In genomic region chr8:127440161-127440833, GRCm38 (mm10) we compare ENCODE assay signal across 8 mouse cellular contexts.
DNase-seq lines count a peak whose midpoint lies in the region; ATAC-seq and TF ChIP-seq lines count a peak whose summit lies in the region.

No protein-coding gene starts in this region.

- H3K36me3 ChIP-seq in E14TG2a.4 (ENCODE audit: insufficient read depth, low read length): 0 out of 2 replicates have a peak, but pooled peaks cover 6% of the 10 kb centered on the region
- peaks cover 3% of the 10 kb centered on the region; the same call in 1 of the 2 replicates for H3K36me3 ChIP-seq in heart, embryonic 14.5 days (ENCODE audit: control insufficient read depth, insufficient read depth, low read length)
- H3K36me3 ChIP-seq in stomach, embryonic 15.5 days: no peaks in the 10 kb centered on the region

- H3K4me1 ChIP-seq in E14TG2a.4 (replicated peaks; ENCODE audit: low read depth, low read length): peaks cover 64% of the 10 kb centered on the region
- peaks cover 19 to 30% of the 10 kb centered on the region in 2 experiments for H3K4me1 ChIP-seq in heart, embryonic 14.5 days (ENCODE audit: control insufficient read depth in 2 of 2, insufficient read depth in 2 of 2, low read length in 2 of 2)
- H3K4me1 ChIP-seq in stomach, embryonic 15.5 days: peaks cover 19% of the 10 kb centered on the region

- TF ChIP-seq CTCF in E14TG2a.4 (conservative IDR thresholded peaks at IDR 0.05; ENCODE audit: low read length): no peak

- 49% methylated on average over 9 of the region's 9 CpGs for WGBS in heart, embryonic 14.5 days
- 68% methylated on average over 9 of the region's 9 CpGs for WGBS in stomach, embryonic 15.5 days

- H3K9ac ChIP-seq in heart, embryonic 14.5 days (ENCODE audit: low read length): peak overlapping the region; percentile 55
- no peak overlapping the region for H3K9ac ChIP-seq in stomach, embryonic 15.5 days

- ATAC-seq in heart, embryonic 14.5 days (ENCODE audit: insufficient number of reproducible peaks, insufficient read depth, low FRiP score, low read depth): no peak
- no peak for ATAC-seq in stomach, embryonic 15.5 days (ENCODE audit: insufficient read depth, low FRiP score, low read depth)

- H3K27me3 ChIP-seq in E14TG2a.4 (ENCODE audit: insufficient read depth, low read length): no peaks in the 10 kb centered on the region
- H3K27me3 ChIP-seq in heart, embryonic 14.5 days (ENCODE audit: control insufficient read depth, insufficient read depth, low read length): no peaks in the 10 kb centered on the region
- no peaks in the 10 kb centered on the region for H3K27me3 ChIP-seq in stomach, embryonic 15.5 days (replicated peaks)

- H3K4me2 ChIP-seq in heart, embryonic 14.5 days (ENCODE audit: low read length): peak overlapping the region; percentile 56
- H3K4me2 ChIP-seq in stomach, embryonic 15.5 days: peak overlapping the region; percentile 38

- DNase-seq in gastrocnemius, adult 18-20 months (ENCODE audit: low spot score): peak; percentile 44
- DNase-seq in gastrocnemius, postnatal 10 days: no peak
- peak; percentile 33 to 47 for DNase-seq in left cerebral cortex, adult 9 months (ENCODE audit: low spot score in 2 of 2)
- DNase-seq in frontal cortex, postnatal 25 days (ENCODE audit: low spot score in 2 of 2): no peak
- no peak for DNase-seq in cerebellum, postnatal 36 days

- no peaks in the 10 kb centered on the region for H3K9me3 ChIP-seq in E14TG2a.4 (ENCODE audit: low read length)
- H3K9me3 ChIP-seq in heart, embryonic 14.5 days (ENCODE audit: control insufficient read depth, low read length): no peaks in the 10 kb centered on the region
- H3K9me3 ChIP-seq in stomach, embryonic 15.5 days: no peaks in the 10 kb centered on the region

- peak overlapping the region; percentile 47 for H3K4me3 ChIP-seq in E14TG2a.4 (replicated peaks; ENCODE audit: low read length)
- peak overlapping the region in 1 of 2 experiments; percentile 21; a peak in 2 of 4 replicates for H3K4me3 ChIP-seq in heart, embryonic 14.5 days (ENCODE audit: control insufficient read depth in 1 of 2, insufficient read depth in 1 of 2, low read depth in 1 of 2, low read length in 2 of 2)
- H3K4me3 ChIP-seq in stomach, embryonic 15.5 days (replicated peaks): peak overlapping the region; percentile 23; the same call in 1 of the 2 replicates

- peak overlapping the region; percentile 6 to 80 for H3K27ac ChIP-seq in heart, embryonic 14.5 days (replicated peaks in 1 of 2; ENCODE audit: control insufficient read depth in 1 of 2, insufficient read depth in 1 of 2, low read depth in 2 of 2, low read length in 2 of 2)
- peak overlapping the region; percentile 80 for H3K27ac ChIP-seq in stomach, embryonic 15.5 days

Comparison
In these comparisons a context has a peak if more than half of its experiments do, and no peak if none do; other contexts are left out.
1. DNase-seq: peak in gastrocnemius, adult 18-20 months (single experiment) and left cerebral cortex, adult 9 months (2 of 2); none in gastrocnemius, postnatal 10 days (single experiment), frontal cortex, postnatal 25 days (0 of 2) and cerebellum, postnatal 36 days (0 of 2).